Mouse (Mus musculus) spleen, adult 2 months (tissue): ENCODE measurements around the gene Tgfbr3.

ENCODE experiments used
- CTCF ChIP-seq: fragments of 200-500 bp; IDR thresholded peaks from 2 replicates; pipeline ENCODE4 v1.5.1; 2011; ENCODE audit warnings: mild to moderate bottlenecking, inconsistent platforms; ENCODE audit not compliant: insufficient read depth, insufficient read length, insufficient replicate concordance; ENCODE audit errors: extremely low read depth
- POLR2A ChIP-seq: fragments of 200-500 bp; IDR thresholded peaks from 2 replicates; pipeline ENCODE4 v1.6.1; 2011; ENCODE audit warnings: low read depth, low read length, inconsistent platforms

DNA sequence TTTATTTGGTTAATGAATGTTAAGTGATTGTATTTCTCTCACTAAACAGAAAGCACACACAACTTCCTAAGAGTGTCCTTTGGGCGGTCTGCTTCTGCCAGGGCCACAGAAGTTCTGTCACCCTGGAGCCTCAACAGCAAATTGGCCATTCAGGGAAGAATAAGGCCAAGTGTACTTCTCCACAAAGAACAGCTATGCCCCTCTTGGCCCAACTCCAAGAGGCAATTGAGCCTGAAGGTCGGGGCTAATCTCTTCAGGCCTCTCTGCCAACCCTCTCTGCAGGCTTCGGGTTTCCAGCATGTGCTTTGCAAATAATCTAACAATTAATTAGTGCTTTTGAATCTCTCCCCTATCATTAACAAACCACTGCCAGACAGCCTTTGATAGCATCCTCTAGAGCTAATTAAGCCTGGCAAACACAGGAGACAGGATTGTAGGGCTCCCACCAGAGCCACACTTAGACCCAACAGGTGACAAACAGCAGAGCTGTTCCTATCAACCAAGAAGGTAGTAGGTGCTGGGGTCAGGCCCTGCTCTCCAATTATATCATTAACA lies 37.6 kb downstream of the Tgfbr3 start:
- TF ChIP-seq POLR2A (no peak), CTCF (no peak)
